Mouse (Mus musculus) liver, embryonic 14.5 days (tissue): ENCODE measurements around the gene Snf8. TPM values are rescaled to one million over a fixed set of nuclear protein-coding genes. Genes with fewer than 3 reads are reported as not detected.

Experiments used
- ATAC-seq: fragments of 200-750 bp; cut with Nextera tagmentation; 2 replicates; pipeline ENCODE4 v1.8.0; 2017; ENCODE audit warnings: moderate number of reproducible peaks, mild to moderate bottlenecking, moderate library complexity; ENCODE audit not compliant: insufficient read depth
- DNase-seq, 3 experiments: peaks; one replicate each; pipeline ENCODE4 v3.0.0-alpha.2; 2012 to 2013; ENCODE audit warnings: low read depth in 3 of 3, low spot score in 3 of 3
- H3K27ac ChIP-seq: fragments of 300-500 bp; sonication (generic); 2 replicates; pipeline ENCODE4 v1.5.1; 2014; ENCODE audit warnings: moderate library complexity, mild to moderate bottlenecking, control low read depth, inconsistent platforms
- H3K27me3 ChIP-seq: fragments of 300-500 bp; sonication (generic); 2 replicates; pipeline ENCODE4 v1.6.1; 2014; ENCODE audit warnings: mild to moderate bottlenecking, low read length, moderate library complexity; ENCODE audit not compliant: control insufficient read depth, insufficient read depth
- H3K36me3 ChIP-seq: fragments of 300-500 bp; sonication (generic); replicated peaks from 2 replicates; pipeline ENCODE4 v1.6.1; 2014; ENCODE audit warnings: low read depth; ENCODE audit not compliant: control insufficient read depth, insufficient read depth
- H3K4me1 ChIP-seq, 2 experiments: fragments of 200-500 bp in 1 of 2; fragments of 300-500 bp in 1 of 2; sonication (generic) in 1 of 2; replicated peaks; 2 replicates each; pipeline ENCODE4 v1.6.1; 2012 to 2014; ENCODE audit warnings: antibody characterized with exemption in 1 of 2, inconsistent platforms in 1 of 2, low read length in 1 of 2; ENCODE audit not compliant: control insufficient read depth in 2 of 2, insufficient read depth in 2 of 2
- H3K4me2 ChIP-seq: fragments of 300-500 bp; sonication (generic); 2 replicates; pipeline ENCODE4 v1.6.1; 2014; ENCODE audit warnings: low read depth, mild to moderate bottlenecking, control low read depth, moderate library complexity
- H3K4me3 ChIP-seq, 2 experiments: fragments of 200-500 bp in 1 of 2; fragments of 300-500 bp in 1 of 2; sonication (generic) in 1 of 2; 2 replicates each; pipeline ENCODE4 v1.5.1; 2012 to 2014; ENCODE audit warnings: low read depth in 2 of 2, low read length in 2 of 2, mild to moderate bottlenecking in 2 of 2, control low read depth in 1 of 2, inconsistent platforms in 1 of 2, moderate library complexity in 1 of 2; ENCODE audit not compliant: insufficient read depth in 1 of 2
- H3K9ac ChIP-seq: fragments of 300-500 bp; sonication (generic); replicated peaks from 2 replicates; pipeline ENCODE4 v1.6.1; 2014; ENCODE audit warnings: mild to moderate bottlenecking, control low read depth, moderate library complexity
- H3K9me3 ChIP-seq: fragments of 300-500 bp; sonication (generic); 2 replicates; pipeline ENCODE4 v1.6.1; 2016; ENCODE audit warnings: low read length, mixed read lengths; ENCODE audit not compliant: control insufficient read depth
- CTCF ChIP-seq: IDR thresholded peaks from 2 replicates; pipeline ENCODE4 v1.5.1; 2016; ENCODE audit warnings: antibody characterized with exemption, low read depth, control low read depth
- EP300 ChIP-seq: IDR thresholded peaks from 2 replicates; pipeline ENCODE4 v1.6.1; 2016; ENCODE audit warnings: antibody characterized with exemption, low read depth
- WGBS: fragments of 180-500 bp; shearing (Covaris S2); extraction: QIAGEN DNeasy Blood & Tissue Kit; methylation state at CpG from one replicate; pipeline ENCODE4 v1.1.7; 2014; ENCODE audit not compliant: insufficient replicate concordance; 5-methylcytosine and 5-hydroxymethylcytosine counted together
- polyA plus RNA-seq, 2 experiments: library from polyadenylated mRNA; depleted of rRNA in 1 of 2; stranded (reverse) in 1 of 2; unstranded in 1 of 2; fragments of >200 nt; fragmentation: Nextera tagmentation in 1 of 2; extraction: Ambion mirVana in 1 of 2; gene quantifications; 2 replicates each; pipeline versions ENCODE4 v1.2.1 to v1.2.3; 2012 to 2014

Gene Snf8
- polyA plus RNA-seq, 2 experiments, result 28.2 to 30.0 TPM

- H3K4me2 ChIP-seq, result no peak overlapping the region
- no peaks in the 10 kb centered on the region for H3K4me1 ChIP-seq
- ATAC-seq (no peak), DNase-seq (no peak)
- H3K36me3 ChIP-seq, result no peaks in the 10 kb centered on the region
- H3K4me3 ChIP-seq, result no peak overlapping the region
- H3K27ac ChIP-seq, result no peak overlapping the region
- no peaks in the 10 kb centered on the region for H3K9me3 ChIP-seq
- H3K27me3 ChIP-seq, result no peaks in the 10 kb centered on the region
- TF ChIP-seq CTCF (no peak), EP300 (no peak)
- H3K9ac ChIP-seq, result no peak overlapping the region
- 34% methylated on average over 7 of the region's 7 CpGs for WGBS
These were observed 58.1 kb downstream of the Snf8 start for GRCm38 (mm10) chr11:96092674-96093291.

GRCm38 (mm10) chr11:96093361-96093760 lies 58.7 kb downstream of the Snf8 start:
- 10% methylated on average over 3 of the region's 3 CpGs for WGBS
- H3K4me2 ChIP-seq, result no peak overlapping the region
- H3K4me3 ChIP-seq, result no peak overlapping the region
- H3K27ac ChIP-seq, result no peak overlapping the region
- no peaks in the 10 kb centered on the region for H3K4me1 ChIP-seq
- no peaks in the 10 kb centered on the region for H3K9me3 ChIP-seq
- H3K9ac ChIP-seq, result no peak overlapping the region
- DNase-seq (peak in 1 of 3 experiments; percentile 9), ATAC-seq (no peak)
- TF ChIP-seq CTCF, result peak; percentile 91
- no peak for TF ChIP-seq EP300
- no peaks in the 10 kb centered on the region for H3K27me3 ChIP-seq
- no peaks in the 10 kb centered on the region for H3K36me3 ChIP-seq

Other genes starting within 250 kb of the Snf8 start
- 21.4 and 22.0 TPM in 2 replicates for gene Phospho1, start 210.4 kb upstream of the Snf8 start, polyA plus RNA-seq (2012; rRNA removed)
- gene Phospho1, start 210.4 kb upstream of the Snf8 start, polyA plus RNA-seq (2014; fragmentation: Nextera tagmentation; extraction: Ambion mirVana), result 5.7 and 6.6 TPM in 2 replicates
- 6.9 and 13.0 TPM in 2 replicates for gene Gngt2, start 197.7 kb upstream of the Snf8 start, polyA plus RNA-seq (2012; rRNA removed)
- gene Gngt2, start 197.7 kb upstream of the Snf8 start, polyA plus RNA-seq (2014; fragmentation: Nextera tagmentation; extraction: Ambion mirVana), result 16.5 and 17.5 TPM in 2 replicates
- gene Abi3, start 192.4 kb upstream of the Snf8 start, polyA plus RNA-seq (2012; rRNA removed), result 4.9 and 6.2 TPM in 2 replicates
- 2.3 and 3.8 TPM in 2 replicates for gene Abi3, start 192.4 kb upstream of the Snf8 start, polyA plus RNA-seq (2014; fragmentation: Nextera tagmentation; extraction: Ambion mirVana)
- gene B4galnt2, start 120.0 kb upstream of the Snf8 start, polyA plus RNA-seq (2012; rRNA removed), result 0.02 TPM in 2 replicates
- gene B4galnt2, start 120.0 kb upstream of the Snf8 start, polyA plus RNA-seq (2014; fragmentation: Nextera tagmentation; extraction: Ambion mirVana), result 0.09 TPM in 1 of 2 replicates, not detected in the other
- 3.0 and 4.1 TPM in 2 replicates for gene Igf2bp1, start 28.9 kb upstream of the Snf8 start, polyA plus RNA-seq (2012; rRNA removed)
- gene Igf2bp1, start 28.9 kb upstream of the Snf8 start, polyA plus RNA-seq (2014; fragmentation: Nextera tagmentation; extraction: Ambion mirVana), result 7.1 and 7.6 TPM in 2 replicates
- 0.09 TPM in 1 of 2 replicates, not detected in the other for gene Gip, start 10.3 kb upstream of the Snf8 start, polyA plus RNA-seq (2012; rRNA removed)
- not detected in 2 replicates for gene Gip, start 10.3 kb upstream of the Snf8 start, polyA plus RNA-seq (2014; fragmentation: Nextera tagmentation; extraction: Ambion mirVana)
- 11.8 and 15.7 TPM in 2 replicates for gene Ube2z, start 30.5 kb downstream of the Snf8 start, polyA plus RNA-seq (2012; rRNA removed)
- gene Ube2z, start 30.5 kb downstream of the Snf8 start, polyA plus RNA-seq (2014; fragmentation: Nextera tagmentation; extraction: Ambion mirVana), result 10.7 and 11.5 TPM in 2 replicates
- 213 and 233 TPM in 2 replicates for gene Atp5g1, start 40.8 kb downstream of the Snf8 start, polyA plus RNA-seq (2012; rRNA removed)
- 650 and 693 TPM in 2 replicates for gene Atp5g1, start 40.8 kb downstream of the Snf8 start, polyA plus RNA-seq (2014; fragmentation: Nextera tagmentation; extraction: Ambion mirVana)
- not detected in 2 replicates for gene Calcoco2, start 77.1 kb downstream of the Snf8 start, polyA plus RNA-seq (2012; rRNA removed)
- not detected in 2 replicates for gene Calcoco2, start 77.1 kb downstream of the Snf8 start, polyA plus RNA-seq (2014; fragmentation: Nextera tagmentation; extraction: Ambion mirVana)
- gene Ttll6, start 98.9 kb downstream of the Snf8 start, polyA plus RNA-seq (2012; rRNA removed), result 0.05 TPM in 1 of 2 replicates, not detected in the other
- gene Ttll6, start 98.9 kb downstream of the Snf8 start, polyA plus RNA-seq (2014; fragmentation: Nextera tagmentation; extraction: Ambion mirVana), result not detected in 2 replicates
- 0.08 TPM in 1 of 2 replicates, not detected in the other for gene Hoxb13, start 159.4 kb downstream of the Snf8 start, polyA plus RNA-seq (2012; rRNA removed)
- not detected in 2 replicates for gene Hoxb13, start 159.4 kb downstream of the Snf8 start, polyA plus RNA-seq (2014; fragmentation: Nextera tagmentation; extraction: Ambion mirVana)
- 0.01 and 0.03 TPM in 2 replicates for gene Hoxb9, start 236.6 kb downstream of the Snf8 start, polyA plus RNA-seq (2012; rRNA removed)
- not detected in 2 replicates for gene Hoxb9, start 236.6 kb downstream of the Snf8 start, polyA plus RNA-seq (2014; fragmentation: Nextera tagmentation; extraction: Ambion mirVana)
- gene Hoxb8, start 247.0 kb downstream of the Snf8 start, polyA plus RNA-seq (2012; rRNA removed), result 0.03 and 0.05 TPM in 2 replicates
- not detected in 2 replicates for gene Hoxb8, start 247.0 kb downstream of the Snf8 start, polyA plus RNA-seq (2014; fragmentation: Nextera tagmentation; extraction: Ambion mirVana)